Mouse (Mus musculus) MEL (cell line): ENCODE results near the gene Gm49711. TPM values are rescaled to one million over a fixed set of nuclear protein-coding genes. Genes with fewer than 3 reads are reported as not detected.

Experiments used
- DNase-seq: peaks from one replicate; pipeline ENCODE4 v3.0.0; 2011; ENCODE audit warnings: low read depth, low spot score
- H3K27ac ChIP-seq: 2 replicates; pipeline ENCODE4 v1.5.1; 2012; ENCODE audit warnings: low read depth, mild to moderate bottlenecking, control low read depth, low read length, moderate library complexity; ENCODE audit not compliant: control insufficient read depth
- H3K27me3 ChIP-seq, 2 experiments: fragments of 150-350 bp in 1 of 2; sonication (generic) in 1 of 2; 2 replicates each; pipeline ENCODE4 v1.6.1; 2012; ENCODE audit warnings: low read length in 2 of 2, mild to moderate bottlenecking in 2 of 2, improper control_type of control experiment in 1 of 2, moderate library complexity in 1 of 2; ENCODE audit not compliant: insufficient read depth in 2 of 2, control insufficient read depth in 1 of 2
- H3K36me3 ChIP-seq, 2 experiments: 2 replicates each; pipeline ENCODE4 v1.6.1; 2012 to 2014; ENCODE audit warnings: low read length in 2 of 2, improper control_type of control experiment in 1 of 2, inconsistent platforms in 1 of 2, mild to moderate bottlenecking in 1 of 2; ENCODE audit not compliant: insufficient read depth in 2 of 2, control insufficient read depth in 1 of 2
- H3K4me1 ChIP-seq, 2 experiments: fragments of 150-350 bp in 1 of 2; sonication (generic) in 1 of 2; 2 replicates each; pipeline ENCODE4 v1.6.1; 2012; ENCODE audit warnings: low read length in 2 of 2, improper control_type of control experiment in 1 of 2, mild to moderate bottlenecking in 1 of 2; ENCODE audit not compliant: insufficient read depth in 2 of 2, control insufficient read depth in 1 of 2
- H3K4me3 ChIP-seq, 2 experiments: fragments of 150-350 bp in 1 of 2; sonication (generic) in 1 of 2; 2 replicates each; pipeline ENCODE4 v1.5.1; 2012; ENCODE audit warnings: low read depth in 2 of 2, low read length in 2 of 2, mild to moderate bottlenecking in 2 of 2, moderate library complexity in 2 of 2, control low read depth in 1 of 2, improper control_type of control experiment in 1 of 2; ENCODE audit not compliant: control insufficient read depth in 1 of 2, insufficient read depth in 1 of 2
- H3K79me2 ChIP-seq: 2 replicates; pipeline ENCODE4 v1.6.1; 2012; ENCODE audit warnings: mild to moderate bottlenecking, low read length, moderate library complexity; ENCODE audit not compliant: control insufficient read depth, poor library complexity, insufficient read depth
- H3K9ac ChIP-seq: 2 replicates; pipeline ENCODE4 v1.6.1; 2012; ENCODE audit warnings: low read depth, mild to moderate bottlenecking, control low read depth, low read length, moderate library complexity; ENCODE audit not compliant: control insufficient read depth, poor library complexity, severe bottlenecking
- H3K9me3 ChIP-seq: fragments of 150-350 bp; sonication (generic); replicated peaks from 2 replicates; pipeline ENCODE4 v1.6.1; 2012; ENCODE audit warnings: mild to moderate bottlenecking, low read length, improper control_type of control experiment, moderate library complexity; ENCODE audit not compliant: insufficient read depth
- KAT2A ChIP-seq: conservative IDR thresholded peaks from 2 replicates; pipeline ENCODE4 v1.6.1; 2012; ENCODE audit warnings: low read depth, low read length, improper control_type of control experiment, inconsistent platforms
- MEF2A ChIP-seq: IDR thresholded peaks from 2 replicates; pipeline ENCODE4 v1.6.1; 2014; ENCODE audit warnings: low read depth, mild to moderate bottlenecking, inconsistent platforms, low read length, improper control_type of control experiment; ENCODE audit not compliant: poor library complexity, insufficient replicate concordance, severe bottlenecking; ENCODE audit errors: extremely low read depth
- NRF1 ChIP-seq: IDR thresholded peaks from 2 replicates; pipeline ENCODE4 v1.6.1; 2014; ENCODE audit warnings: low read depth, mild to moderate bottlenecking, inconsistent platforms, low read length, improper control_type of control experiment, moderate library complexity; ENCODE audit not compliant: poor library complexity, insufficient read depth, severe bottlenecking
- POLR2AphosphoS5 ChIP-seq: IDR thresholded peaks from 2 replicates; pipeline ENCODE4 v1.6.1; 2012; ENCODE audit warnings: low read depth, borderline replicate concordance, mild to moderate bottlenecking, inconsistent platforms, low read length, moderate library complexity, mixed read lengths
- polyA plus RNA-seq, 2 experiments: library from polyadenylated mRNA; stranded (reverse) in 1 of 2; unstranded in 1 of 2; fragments of >175 nt in 1 of 2; fragments of >200 nt in 1 of 2; gene quantifications; 2 replicates each; pipeline versions ENCODE4 v1.2.1 to v1.2.4; 2012; ENCODE audit warnings: low replicate concordance in 2 of 2, low read depth in 1 of 2; ENCODE audit not compliant: insufficient read length in 2 of 2, insufficient read depth in 1 of 2, missing spikeins in 1 of 2
- total RNA-seq: library from RNA; depleted of rRNA; stranded (reverse); fragments of 300-350 nt; gene quantifications from 2 replicates; pipeline ENCODE4 v1.2.3, GENCODE M21; 2012; rRNA removed

Gm49711 gene
- total and polyA plus RNA-seq, 3 experiments = not detected

DNA sequence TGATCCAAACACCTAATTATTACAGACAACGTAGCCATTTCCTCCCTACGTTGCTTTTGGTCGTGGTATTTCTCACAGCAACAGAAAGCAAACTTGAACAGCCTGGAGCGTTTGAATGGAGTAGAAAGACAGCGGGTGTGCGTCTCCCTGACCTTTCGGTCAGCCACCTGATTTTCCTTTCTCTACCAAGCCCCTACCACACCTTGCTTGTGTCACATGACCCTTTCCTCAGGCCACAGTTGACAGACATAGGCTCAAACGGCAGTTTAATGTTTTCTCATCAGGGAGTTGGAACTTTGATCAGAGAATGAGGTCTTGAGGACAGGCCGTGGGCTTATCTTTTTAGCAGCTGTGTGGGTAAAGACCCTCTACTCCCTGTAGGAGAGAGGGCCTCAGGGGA lies 177.1 kb downstream of the Gm49711 start:
- Histone ChIP-seq H3K9ac (no peak overlapping the region), H3K9me3 (no peaks in the 10 kb centered on the region), H3K27me3 (peaks cover 0 to 4% of the 10 kb centered on the region in 2 experiments; a peak in 2 of 4 replicates), H3K4me1 (peaks cover 2 to 3% of the 10 kb centered on the region in 2 experiments; a peak in 2 of 4 replicates), H3K79me2 (no peaks in the 10 kb centered on the region), H3K4me3 (no peak overlapping the region), H3K27ac (no peak overlapping the region), H3K36me3 (no peaks in the 10 kb centered on the region)
- no peak for DNase-seq
- no peak for TF ChIP-seq MEF2A
- no peak for TF ChIP-seq POLR2AphosphoS5
- no peak for TF ChIP-seq NRF1
- TF ChIP-seq KAT2A = no peak

Other genes with a start within 250 kb of the Gm49711 start
- gene Mrps6, start within 50 bp of the Gm49711 start, total RNA-seq = 37.4 and 40.8 TPM in 2 replicates
- 10 to 100 TPM in 1 of 2 experiments, not detected in 1; 71.0 TPM for gene Mrps6, start within 50 bp of the Gm49711 start, polyA plus RNA-seq
- 5.0 and 6.7 TPM in 2 replicates for gene Slc5a3, start within 50 bp of the Gm49711 start, total RNA-seq
- gene Slc5a3, start within 50 bp of the Gm49711 start, polyA plus RNA-seq = 1 to 10 TPM in 1 of 2 experiments, not detected in 1; 2.9 TPM
- gene Kcne2, start 234.1 kb downstream of the Gm49711 start, total RNA-seq = not detected in 2 replicates
- under 1 TPM in 1 of 2 experiments, not detected in 1; 0.06 TPM for gene Kcne2, start 234.1 kb downstream of the Gm49711 start, polyA plus RNA-seq
- gene Smim11, start 243.0 kb downstream of the Gm49711 start, total RNA-seq = 70.3 and 84.7 TPM in 2 replicates
- 10 to 100 TPM in 1 of 2 experiments, not detected in 1; 81.5 TPM for gene Smim11, start 243.0 kb downstream of the Gm49711 start, polyA plus RNA-seq